Mouse (Mus musculus): ENCODE data around the gene Coa7.

Gene Coa7

GRCm38 (mm10) chr4:108327730-108328484, at the start of gene Coa7:
TSS of gene Coa7 (plus strand) at chr4:108328140.
- DNase-seq (ENCODE audit: low read depth, low spot score), result peak; percentile 99

GRCm38 (mm10) chr4:108300266-108300665, 27.7 kb upstream of the Coa7 start:
- DNase-seq (ENCODE audit: low read depth, low spot score), result peak; percentile 39

GRCm38 (mm10) chr4:108300670-108301373, 27.1 kb upstream of the Coa7 start, which contains the start of gene Zyg11b:
TSS of gene Zyg11b (minus strand) at chr4:108301096.
- peak; percentile 98 for DNase-seq (ENCODE audit: low read depth, low spot score)

- no peak for DNase-seq (ENCODE audit: low read depth, low spot score)
Measured at GRCm38 (mm10) chr4:108302296-108302890, 25.5 kb upstream of the Coa7 start.

- no peak for DNase-seq (ENCODE audit: low read depth, low spot score)
Measured at GRCm38 (mm10) chr4:108310706-108311105, 17.2 kb upstream of the Coa7 start.

- no peak for DNase-seq (ENCODE audit: low read depth, low spot score)
Measured at GRCm38 (mm10) chr4:108314041-108314440, 13.9 kb upstream of the Coa7 start.

GRCm38 (mm10) chr4:108317656-108318605, 10.0 kb upstream of the Coa7 start:
- no peak for DNase-seq (ENCODE audit: low read depth, low spot score)

GRCm38 (mm10) chr4:108318649-108319615, 9.0 kb upstream of the Coa7 start:
- peak; percentile 25 for DNase-seq (ENCODE audit: low read depth, low spot score)

GRCm38 (mm10) chr4:108319747-108320146, 8.2 kb upstream of the Coa7 start:
- no peak for DNase-seq (ENCODE audit: low read depth, low spot score)

- no peak for DNase-seq (ENCODE audit: low read depth, low spot score)
Measured at GRCm38 (mm10) chr4:108320627-108321380, 7.1 kb upstream of the Coa7 start.

GRCm38 (mm10) chr4:108323588-108323987, 4.4 kb upstream of the Coa7 start:
- no peak for DNase-seq (ENCODE audit: low read depth, low spot score)

- DNase-seq (ENCODE audit: low read depth, low spot score), result peak; percentile 86
Measured at GRCm38 (mm10) chr4:108327071-108327579, 815 bp upstream of the Coa7 start.

- no peak for DNase-seq (ENCODE audit: low read depth, low spot score)
Measured at GRCm38 (mm10) chr4:108329840-108330239, 1.9 kb downstream of the Coa7 start.

GRCm38 (mm10) chr4:108332041-108332440, 4.1 kb downstream of the Coa7 start:
- DNase-seq (ENCODE audit: low read depth, low spot score), result no peak

GRCm38 (mm10) chr4:108335413-108335812, 7.5 kb downstream of the Coa7 start:
- DNase-seq (ENCODE audit: low read depth, low spot score), result no peak

- DNase-seq (ENCODE audit: low read depth, low spot score), result no peak
Measured at GRCm38 (mm10) chr4:108336765-108337164, 8.8 kb downstream of the Coa7 start.

- DNase-seq (ENCODE audit: low read depth, low spot score), result peak; percentile 21
Measured at GRCm38 (mm10) chr4:108337817-108338216, 9.9 kb downstream of the Coa7 start.

- peak; percentile 70 for DNase-seq (ENCODE audit: low read depth, low spot score)
Measured at GRCm38 (mm10) chr4:108338321-108338733, 10.4 kb downstream of the Coa7 start.

GRCm38 (mm10) chr4:108338811-108339210, 10.9 kb downstream of the Coa7 start:
- DNase-seq (ENCODE audit: low read depth, low spot score), result peak; percentile 88

Measured in brain, adult 2 months (tissue).